In genomic region chr14:58938601-58938970, GRCm38 (mm10) we compare ENCODE assay signal across 18 mouse cellular contexts.
DNase-seq lines count a peak whose midpoint lies in the region; ATAC-seq and TF ChIP-seq lines count a peak whose summit lies in the region.
"Had no signal": no experiment of that assay in that cellular context is flagged by ENCODE, and none has a peak within 500 bp of the region (broad histone marks: within the 10 kb centered on the region; RNA-seq: fewer than 3 reads in every experiment).

No protein-coding gene starts in this region.

- H3K27me3 ChIP-seq in cerebellum, adult 2 months (ENCODE audit: control insufficient read depth, insufficient read depth, low read length): no peaks in the 10 kb centered on the region
- H3K27me3 ChIP-seq in midbrain, embryonic 13.5 days: no peaks in the 10 kb centered on the region
- no peaks in the 10 kb centered on the region for H3K27me3 ChIP-seq in midbrain, embryonic 16.5 days (ENCODE audit: control insufficient read depth, insufficient read depth, low read depth, low read length)
- H3K27me3 ChIP-seq: embryonic facial prominence, embryonic 12.5 days; limb, embryonic 15.5 days; liver, embryonic 15.5 days; midbrain, embryonic 12.5 days had no signal

- WGBS in cerebellum, adult 2 months: 15% methylated on average over 5 of the region's 5 CpGs
- 25% methylated on average over 5 of the region's 5 CpGs for WGBS in midbrain, embryonic 13.5 days
- 16% methylated on average over 5 of the region's 5 CpGs for WGBS in midbrain, embryonic 16.5 days

- H3K36me3 ChIP-seq in midbrain, embryonic 13.5 days: no peaks in the 10 kb centered on the region
- H3K36me3 ChIP-seq in midbrain, embryonic 16.5 days (ENCODE audit: control insufficient read depth, insufficient read depth, low read length): no peaks in the 10 kb centered on the region
- H3K36me3 ChIP-seq: embryonic facial prominence, embryonic 12.5 days; limb, embryonic 15.5 days; liver, embryonic 15.5 days; midbrain, embryonic 12.5 days had no signal

- H3K9ac ChIP-seq in midbrain, embryonic 13.5 days (replicated peaks): no peak overlapping the region
- no peak overlapping the region for H3K9ac ChIP-seq in midbrain, embryonic 16.5 days (ENCODE audit: low read depth, low read length)
- H3K9ac ChIP-seq: embryonic facial prominence, embryonic 12.5 days; hindbrain, embryonic 14.5 days; limb, embryonic 15.5 days; liver, embryonic 15.5 days; midbrain, embryonic 12.5 days had no signal

- TF ChIP-seq CTCF in cerebellum, adult 2 months (IDR thresholded peaks at IDR 0.05; ENCODE audit: borderline replicate concordance, insufficient read depth, low read depth, low read length): no peak
- TF ChIP-seq CTCF in gastrocnemius, adult 2 months (IDR thresholded peaks at IDR 0.05): no peak

- ATAC-seq in midbrain, embryonic 13.5 days: peak; percentile 20; the same call in 1 of the 2 replicates
- ATAC-seq in midbrain, embryonic 16.5 days: no peak
- no peak for ATAC-seq in erythroid progenitor cell, adult 5-6 weeks (replicated peaks; ENCODE audit: low FRiP score, poor library complexity, severe bottlenecking)
- ATAC-seq: intestine, embryonic 16.5 days had no signal

- H3K4me3 ChIP-seq in cerebellum, adult 2 months (replicated peaks; ENCODE audit: insufficient read depth, low read depth, low read length): no peak overlapping the region
- H3K4me3 ChIP-seq in gastrocnemius, adult 2 months: no peak overlapping the region
- H3K4me3 ChIP-seq in midbrain, embryonic 13.5 days (replicated peaks): no peak overlapping the region
- no peak overlapping the region for H3K4me3 ChIP-seq in midbrain, embryonic 16.5 days (ENCODE audit: low read depth, low read length)
- H3K4me3 ChIP-seq: embryonic facial prominence, embryonic 12.5 days; limb, embryonic 15.5 days; liver, embryonic 15.5 days; midbrain, embryonic 12.5 days had no signal

- DNase-seq in cerebellum, adult 2 months: no peak
- DNase-seq in cerebellum, adult 11 months: no peak
- DNase-seq in gastrocnemius, adult 2 months: no peak
- DNase-seq in gastrocnemius, postnatal 4 days (ENCODE audit: low spot score in 2 of 2): no peak
- no peak for DNase-seq in layer of hippocampus, adult 9-11 months
- DNase-seq: gastrocnemius, postnatal 36 days; layer of hippocampus, postnatal 36 days; thymus, adult 2 months had no signal

- H3K27ac ChIP-seq in cerebellum, adult 2 months (ENCODE audit: insufficient read depth, low read length): peak overlapping the region; percentile 99
- H3K27ac ChIP-seq in gastrocnemius, adult 2 months: 0 out of 2 replicates have a peak overlapping the region, but pooled peaks have one; percentile 2
- no peak overlapping the region for H3K27ac ChIP-seq in midbrain, embryonic 13.5 days
- no peak overlapping the region for H3K27ac ChIP-seq in midbrain, embryonic 16.5 days (ENCODE audit: low read length)
- H3K27ac ChIP-seq: embryonic facial prominence, embryonic 12.5 days; hindbrain, embryonic 14.5 days; limb, embryonic 15.5 days; liver, embryonic 15.5 days; macrophage; midbrain, embryonic 12.5 days had no signal

- intact Hi-C loops in gastrocnemius, adult 2 months (cut with DNase I): no loop called here

- H3K9me3 ChIP-seq in midbrain, embryonic 13.5 days: no peaks in the 10 kb centered on the region
- H3K9me3 ChIP-seq in midbrain, embryonic 16.5 days (replicated peaks; ENCODE audit: control insufficient read depth, low read length, poor library complexity, severe bottlenecking): no peaks in the 10 kb centered on the region
- H3K9me3 ChIP-seq: embryonic facial prominence, embryonic 12.5 days; limb, embryonic 15.5 days; liver, embryonic 15.5 days; midbrain, embryonic 12.5 days had no signal

- no peak for TF ChIP-seq POLR2A in cerebellum, adult 2 months (IDR thresholded peaks at IDR 0.05; ENCODE audit: borderline replicate concordance, insufficient read depth, low read length)

- H3K4me1 ChIP-seq in cerebellum, adult 2 months (ENCODE audit: control insufficient read depth, insufficient read depth, low read length): peaks cover 20% of the 10 kb centered on the region
- peaks cover 20% of the 10 kb centered on the region for H3K4me1 ChIP-seq in midbrain, embryonic 13.5 days (replicated peaks)
- no peaks in the 10 kb centered on the region for H3K4me1 ChIP-seq in midbrain, embryonic 16.5 days (ENCODE audit: control insufficient read depth, insufficient read depth, low read length)
- H3K4me1 ChIP-seq: embryonic facial prominence, embryonic 12.5 days; limb, embryonic 15.5 days; liver, embryonic 15.5 days had no signal

- no peak overlapping the region for H3K4me2 ChIP-seq in midbrain, embryonic 13.5 days (replicated peaks)
- no peak overlapping the region for H3K4me2 ChIP-seq in midbrain, embryonic 16.5 days (ENCODE audit: low read length)
- H3K4me2 ChIP-seq: embryonic facial prominence, embryonic 12.5 days; limb, embryonic 15.5 days; liver, embryonic 15.5 days; midbrain, embryonic 12.5 days had no signal

Comparison
In these comparisons a context has a peak if more than half of its experiments do, and no peak if none do; other contexts are left out.
1. H3K27ac ChIP-seq: peak in cerebellum, adult 2 months (single experiment) and gastrocnemius, adult 2 months (single experiment); none in midbrain, embryonic 13.5 days (single experiment) and midbrain, embryonic 16.5 days (single experiment).